ENCODE assay signal across 9 mouse cellular contexts in the genomic region with DNA sequence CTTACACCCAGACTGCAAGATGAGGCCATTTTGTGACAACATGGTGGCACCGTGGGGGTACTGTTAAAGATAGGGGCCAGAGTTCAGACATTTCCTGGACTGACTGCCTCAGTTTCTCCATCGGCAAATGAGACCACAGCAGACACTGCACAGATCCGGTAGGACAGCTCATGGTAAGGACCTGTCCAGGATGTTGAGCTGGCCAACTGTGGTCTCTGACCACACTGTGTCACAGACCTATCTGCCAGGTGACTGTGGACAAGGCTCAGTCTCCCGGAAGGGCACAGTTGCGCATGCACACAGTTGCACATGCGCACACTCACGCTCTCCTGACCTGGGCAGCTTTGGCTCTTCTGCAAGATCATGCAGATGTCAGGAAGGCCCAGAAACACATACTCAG.
DNase-seq lines count a peak whose midpoint lies in the region; ATAC-seq and TF ChIP-seq lines count a peak whose summit lies in the region.
"Had no signal": no experiment of that assay in that cellular context is flagged by ENCODE, and none has a peak within 500 bp of the region (broad histone marks: within the 10 kb centered on the region; RNA-seq: fewer than 3 reads in every experiment).

No protein-coding gene starts in this region.

- no peak overlapping the region for H3K27ac ChIP-seq in liver, embryonic 14.5 days
- peak overlapping the region; percentile 97 for H3K27ac ChIP-seq in hindbrain, embryonic 13.5 days
- H3K27ac ChIP-seq in olfactory bulb, adult 2 months (ENCODE audit: insufficient read depth, low read depth, low read length): peak overlapping the region; percentile 92

- no peak overlapping the region for H3K4me2 ChIP-seq in liver, embryonic 14.5 days (ENCODE audit: low read depth)
- no peak overlapping the region for H3K4me2 ChIP-seq in hindbrain, embryonic 13.5 days

- no peak overlapping the region for H3K4me3 ChIP-seq in liver, embryonic 14.5 days (ENCODE audit: insufficient read depth in 1 of 2, low read depth in 2 of 2, low read length in 2 of 2)
- no peak overlapping the region for H3K4me3 ChIP-seq in hindbrain, embryonic 13.5 days
- no peak overlapping the region for H3K4me3 ChIP-seq in olfactory bulb, adult 2 months (ENCODE audit: insufficient read depth, low read depth, low read length)

- no peak for ATAC-seq in liver, embryonic 14.5 days (ENCODE audit: insufficient read depth)
- ATAC-seq in hindbrain, embryonic 13.5 days (ENCODE audit: low FRiP score): no peak
- ATAC-seq in megakaryocyte progenitor cell, adult 5-6 weeks (replicated peaks; ENCODE audit: poor library complexity): no peak

- no peak for TF ChIP-seq POLR2A in olfactory bulb, adult 2 months (IDR thresholded peaks at IDR 0.05; ENCODE audit: insufficient read depth, low read depth, low read length)

- peak; percentile 54 for DNase-seq in cerebellum, adult 11-12 months
- no peak for DNase-seq in cerebellum, adult 18-20 months
- DNase-seq in liver, embryonic 14.5 days (ENCODE audit: low read depth in 3 of 3, low spot score in 3 of 3): no peak
- DNase-seq in liver: no peak
- DNase-seq in adrenal gland, postnatal 10 days: no peak
- DNase-seq: layer of hippocampus, adult 9-11 months had no signal

- H3K4me1 ChIP-seq in liver, embryonic 14.5 days (replicated peaks; ENCODE audit: control insufficient read depth in 2 of 2, insufficient read depth in 2 of 2, low read length in 1 of 2): peaks cover 0 to 7% of the 10 kb centered on the region in 2 experiments; a peak in 1 of 4 replicates
- peaks cover 73% of the 10 kb centered on the region for H3K4me1 ChIP-seq in hindbrain, embryonic 13.5 days (replicated peaks)
- peaks cover 60% of the 10 kb centered on the region for H3K4me1 ChIP-seq in olfactory bulb, adult 2 months (ENCODE audit: control insufficient read depth, insufficient read depth, low read length)

- TF ChIP-seq CTCF in liver, embryonic 14.5 days (IDR thresholded peaks at IDR 0.05; ENCODE audit: low read depth): 0 out of 2 replicates have a peak, but pooled peaks have one; percentile 5
- TF ChIP-seq CTCF in olfactory bulb, adult 2 months (IDR thresholded peaks at IDR 0.05; ENCODE audit: insufficient read depth, low read depth, low read length): no peak

- peaks cover 42% of the 10 kb centered on the region for H3K27me3 ChIP-seq in liver, embryonic 14.5 days (ENCODE audit: control insufficient read depth, insufficient read depth, low read length)
- H3K27me3 ChIP-seq in hindbrain, embryonic 13.5 days: no peaks in the 10 kb centered on the region

- WGBS in liver, embryonic 14.5 days (ENCODE audit: insufficient replicate concordance): 80% methylated on average over 7 of the region's 7 CpGs
- 95% methylated on average over 7 of the region's 7 CpGs for WGBS in hindbrain, embryonic 13.5 days
- 96% methylated on average over 7 of the region's 7 CpGs for WGBS in olfactory bulb, adult 2 months

- no peak for TF ChIP-seq EP300 in liver, embryonic 14.5 days (IDR thresholded peaks at IDR 0.05; ENCODE audit: low read depth)

- H3K36me3 ChIP-seq in liver, embryonic 14.5 days (replicated peaks; ENCODE audit: control insufficient read depth, insufficient read depth, low read depth): no peaks in the 10 kb centered on the region
- H3K36me3 ChIP-seq in hindbrain, embryonic 13.5 days: no peaks in the 10 kb centered on the region

- H3K9ac ChIP-seq in liver, embryonic 14.5 days (replicated peaks): no peak overlapping the region
- H3K9ac ChIP-seq in hindbrain, embryonic 13.5 days: peak overlapping the region; percentile 77; the same call in 1 of the 2 replicates

- no peaks in the 10 kb centered on the region for H3K9me3 ChIP-seq in liver, embryonic 14.5 days (ENCODE audit: control insufficient read depth, low read length)
- no peaks in the 10 kb centered on the region for H3K9me3 ChIP-seq in hindbrain, embryonic 13.5 days
